Mouse (Mus musculus): ENCODE results near the gene Srebf2. TPM values are rescaled to one million over a fixed set of nuclear protein-coding genes. Genes with fewer than 3 reads are reported as not detected.

Gene Srebf2
- polyA plus RNA-seq, 1 experiment from 2014 or later = 141 TPM

DNA sequence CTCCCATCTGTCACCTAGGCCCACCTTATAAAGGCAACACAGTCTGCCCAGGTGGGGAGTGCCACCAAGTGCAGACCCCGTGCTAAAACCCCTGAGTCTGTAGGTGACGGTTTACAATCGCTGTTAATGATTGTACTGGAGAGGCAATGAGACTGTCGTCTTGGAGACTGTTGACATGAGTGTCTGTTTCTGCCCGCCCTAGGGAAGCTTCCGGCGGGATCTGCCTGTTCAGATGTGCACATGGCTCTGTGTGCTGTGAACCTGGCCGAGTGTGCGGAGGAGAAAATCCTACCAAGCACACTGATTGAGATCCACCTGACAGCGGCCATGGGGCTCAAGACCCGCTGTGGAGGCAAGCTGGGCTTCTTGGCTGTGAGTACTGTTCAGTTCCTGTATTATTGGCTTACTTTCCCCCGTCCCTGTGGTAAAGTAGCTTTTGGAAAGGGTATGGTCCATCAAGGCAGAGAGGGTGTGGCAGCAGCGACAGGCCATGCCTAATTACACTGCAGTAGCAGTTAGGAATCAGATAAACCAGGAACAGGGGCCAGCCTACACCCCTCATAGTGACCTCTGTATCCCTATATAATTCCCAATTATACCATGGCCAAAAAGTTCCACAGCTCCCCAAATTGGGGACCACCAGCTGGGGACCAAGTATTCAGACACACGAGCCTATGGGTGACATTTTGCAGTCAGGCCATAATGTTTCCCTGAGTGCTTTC is 38.2 kb downstream of the Srebf2 start:
- H3K4me2 ChIP-seq (ENCODE audit: low read depth, low read length) = no peak overlapping the region
- H3K4me1 ChIP-seq (ENCODE audit: control insufficient read depth, insufficient read depth, low read length) = no peaks in the 10 kb centered on the region
- H3K9me3 ChIP-seq (ENCODE audit: control insufficient read depth, low read length) = peaks cover 3% of the 10 kb centered on the region; the same call in 1 of the 2 replicates
- H3K9ac ChIP-seq (replicated peaks; ENCODE audit: low read depth, low read length) = no peak overlapping the region
- no peak overlapping the region for H3K27ac ChIP-seq (ENCODE audit: low read depth, low read length)
- H3K27me3 ChIP-seq (ENCODE audit: control insufficient read depth, insufficient read depth, low read length) = no peaks in the 10 kb centered on the region
- WGBS = 87% methylated on average over 14 of the region's 14 CpGs
- ATAC-seq (ENCODE audit: low read depth) = no peak
- no peak overlapping the region for H3K4me3 ChIP-seq (ENCODE audit: low read depth, low read length)
- H3K36me3 ChIP-seq (ENCODE audit: control insufficient read depth, insufficient read depth, low read length) = peaks cover 78% of the 10 kb centered on the region

DNA sequence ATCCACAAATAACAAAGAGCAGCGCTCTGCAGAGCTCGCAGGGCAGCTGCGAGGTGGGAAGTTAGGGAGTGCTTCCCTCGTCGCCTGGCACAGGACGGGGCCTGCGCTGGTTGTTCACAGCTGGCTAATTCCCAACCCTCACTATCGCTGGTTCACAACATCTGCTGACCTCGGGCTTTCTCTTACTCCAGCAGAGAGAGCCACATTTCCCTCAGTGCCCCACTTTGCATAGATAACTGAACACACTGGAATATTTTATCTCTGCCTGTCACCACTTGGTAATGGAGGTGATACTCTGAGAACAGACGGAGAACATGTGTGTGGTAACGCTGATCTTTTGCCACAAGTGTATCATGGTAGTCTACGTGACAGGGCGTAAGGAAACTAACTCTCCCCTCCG is 39.1 kb downstream of the Srebf2 start:
- no peak overlapping the region for H3K4me3 ChIP-seq (ENCODE audit: low read depth, low read length)
- no peak overlapping the region for H3K4me2 ChIP-seq (ENCODE audit: low read depth, low read length)
- 83% methylated on average over 14 of the region's 14 CpGs for WGBS
- H3K27me3 ChIP-seq (ENCODE audit: control insufficient read depth, insufficient read depth, low read length) = no peaks in the 10 kb centered on the region
- no peak overlapping the region for H3K27ac ChIP-seq (ENCODE audit: low read depth, low read length)
- H3K9ac ChIP-seq (replicated peaks; ENCODE audit: low read depth, low read length) = no peak overlapping the region
- peaks cover 3% of the 10 kb centered on the region; the same call in 1 of the 2 replicates for H3K9me3 ChIP-seq (ENCODE audit: control insufficient read depth, low read length)
- no peak for ATAC-seq (ENCODE audit: low read depth)
- peaks cover 69% of the 10 kb centered on the region for H3K36me3 ChIP-seq (ENCODE audit: control insufficient read depth, insufficient read depth, low read length)
- H3K4me1 ChIP-seq (ENCODE audit: control insufficient read depth, insufficient read depth, low read length) = no peaks in the 10 kb centered on the region

DNA sequence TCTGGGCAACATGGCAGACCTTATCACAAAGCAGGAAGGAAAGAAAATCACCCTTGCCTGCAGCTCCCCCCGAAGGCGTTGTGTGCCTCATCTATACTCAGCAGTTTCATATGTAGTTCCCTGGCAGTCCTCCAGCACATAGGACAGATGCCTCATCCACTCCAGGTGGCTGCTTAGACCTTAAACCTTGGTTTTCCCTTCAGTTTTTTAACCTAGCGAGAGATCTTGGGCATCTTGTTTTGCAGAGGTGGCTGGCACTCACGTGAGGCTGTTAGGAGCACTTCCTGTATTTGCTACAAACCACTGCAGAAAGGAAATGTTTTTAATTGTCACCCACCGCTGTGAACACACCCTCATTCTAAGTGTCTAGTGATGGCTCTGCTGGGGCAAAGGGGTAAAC is 40.0 kb downstream of the Srebf2 start:
- H3K36me3 ChIP-seq (ENCODE audit: control insufficient read depth, insufficient read depth, low read length) = peaks cover 63% of the 10 kb centered on the region
- H3K4me1 ChIP-seq (ENCODE audit: control insufficient read depth, insufficient read depth, low read length) = no peaks in the 10 kb centered on the region
- no peak overlapping the region for H3K4me2 ChIP-seq (ENCODE audit: low read depth, low read length)
- no peak overlapping the region for H3K9ac ChIP-seq (replicated peaks; ENCODE audit: low read depth, low read length)
- H3K27ac ChIP-seq (ENCODE audit: low read depth, low read length) = no peak overlapping the region
- WGBS = 90% methylated on average over 5 of the region's 5 CpGs
- ATAC-seq (ENCODE audit: low read depth) = no peak
- H3K27me3 ChIP-seq (ENCODE audit: control insufficient read depth, insufficient read depth, low read length) = no peaks in the 10 kb centered on the region
- peaks cover 3% of the 10 kb centered on the region; the same call in 1 of the 2 replicates for H3K9me3 ChIP-seq (ENCODE audit: control insufficient read depth, low read length)
- no peak overlapping the region for H3K4me3 ChIP-seq (ENCODE audit: low read depth, low read length)

DNA sequence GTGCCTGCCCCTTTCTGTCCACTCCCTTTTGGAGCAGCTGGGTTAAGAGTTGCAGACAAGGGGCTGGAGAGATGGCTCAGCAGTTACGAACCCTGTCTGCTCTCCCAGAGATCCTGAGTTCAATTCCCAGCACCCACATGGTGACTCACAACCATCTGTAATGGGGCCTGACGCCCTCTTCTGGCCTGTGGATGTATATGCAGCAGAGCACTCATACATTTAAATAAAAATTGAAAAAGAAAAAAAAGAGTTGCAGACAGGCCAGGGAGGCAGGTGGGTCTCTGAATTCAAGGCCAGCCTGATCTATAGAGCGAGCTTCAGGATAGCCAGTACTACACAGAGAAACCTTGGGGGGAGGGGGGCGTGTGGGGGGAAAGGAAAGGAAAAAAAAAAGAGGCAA is 40.4 kb downstream of the Srebf2 start:
- WGBS = 90% methylated on average over 4 of the region's 4 CpGs
- H3K9ac ChIP-seq (replicated peaks; ENCODE audit: low read depth, low read length) = no peak overlapping the region
- no peak for ATAC-seq (ENCODE audit: low read depth)

DNA sequence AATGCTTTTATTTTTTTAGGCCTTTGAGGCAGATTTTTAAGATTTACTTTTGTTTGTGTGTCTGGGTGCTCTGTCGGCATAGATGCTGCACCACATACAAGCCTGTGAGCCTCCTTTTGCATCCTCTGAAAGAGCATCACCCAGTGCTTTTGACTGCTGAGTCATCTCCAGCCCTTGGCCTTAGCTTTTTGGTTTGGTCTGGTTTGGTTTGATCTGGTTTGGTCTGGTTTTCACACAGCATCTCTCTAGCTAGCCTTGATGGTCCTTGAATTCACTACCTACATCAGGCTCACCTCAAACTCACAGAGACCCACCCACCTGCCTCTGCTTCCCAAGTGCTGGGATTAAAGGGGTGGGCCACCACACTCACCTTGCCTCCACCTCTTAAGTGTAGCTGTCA is 40.9 kb downstream of the Srebf2 start:
- no peak overlapping the region for H3K27ac ChIP-seq (ENCODE audit: low read depth, low read length)
- H3K9me3 ChIP-seq (ENCODE audit: control insufficient read depth, low read length) = no peaks in the 10 kb centered on the region
- WGBS = 80% methylated on average over 1 of the region's 1 CpGs
- H3K4me2 ChIP-seq (ENCODE audit: low read depth, low read length) = no peak overlapping the region
- H3K4me3 ChIP-seq (ENCODE audit: low read depth, low read length) = no peak overlapping the region
- H3K9ac ChIP-seq (replicated peaks; ENCODE audit: low read depth, low read length) = no peak overlapping the region
- peaks cover 61% of the 10 kb centered on the region for H3K36me3 ChIP-seq (ENCODE audit: control insufficient read depth, insufficient read depth, low read length)
- H3K27me3 ChIP-seq (ENCODE audit: control insufficient read depth, insufficient read depth, low read length) = no peaks in the 10 kb centered on the region
- no peak for ATAC-seq (ENCODE audit: low read depth)
- H3K4me1 ChIP-seq (ENCODE audit: control insufficient read depth, insufficient read depth, low read length) = no peaks in the 10 kb centered on the region

More for the DNA sequence above, 40.4 kb downstream of the Srebf2 start:
- no peak overlapping the region for H3K27ac ChIP-seq (ENCODE audit: low read depth, low read length)
- H3K4me1 ChIP-seq (ENCODE audit: control insufficient read depth, insufficient read depth, low read length) = no peaks in the 10 kb centered on the region
- no peak overlapping the region for H3K4me3 ChIP-seq (ENCODE audit: low read depth, low read length)
- H3K36me3 ChIP-seq (ENCODE audit: control insufficient read depth, insufficient read depth, low read length) = peaks cover 60% of the 10 kb centered on the region
- no peak overlapping the region for H3K4me2 ChIP-seq (ENCODE audit: low read depth, low read length)
- no peaks in the 10 kb centered on the region for H3K27me3 ChIP-seq (ENCODE audit: control insufficient read depth, insufficient read depth, low read length)
- H3K9me3 ChIP-seq (ENCODE audit: control insufficient read depth, low read length) = no peaks in the 10 kb centered on the region

DNA sequence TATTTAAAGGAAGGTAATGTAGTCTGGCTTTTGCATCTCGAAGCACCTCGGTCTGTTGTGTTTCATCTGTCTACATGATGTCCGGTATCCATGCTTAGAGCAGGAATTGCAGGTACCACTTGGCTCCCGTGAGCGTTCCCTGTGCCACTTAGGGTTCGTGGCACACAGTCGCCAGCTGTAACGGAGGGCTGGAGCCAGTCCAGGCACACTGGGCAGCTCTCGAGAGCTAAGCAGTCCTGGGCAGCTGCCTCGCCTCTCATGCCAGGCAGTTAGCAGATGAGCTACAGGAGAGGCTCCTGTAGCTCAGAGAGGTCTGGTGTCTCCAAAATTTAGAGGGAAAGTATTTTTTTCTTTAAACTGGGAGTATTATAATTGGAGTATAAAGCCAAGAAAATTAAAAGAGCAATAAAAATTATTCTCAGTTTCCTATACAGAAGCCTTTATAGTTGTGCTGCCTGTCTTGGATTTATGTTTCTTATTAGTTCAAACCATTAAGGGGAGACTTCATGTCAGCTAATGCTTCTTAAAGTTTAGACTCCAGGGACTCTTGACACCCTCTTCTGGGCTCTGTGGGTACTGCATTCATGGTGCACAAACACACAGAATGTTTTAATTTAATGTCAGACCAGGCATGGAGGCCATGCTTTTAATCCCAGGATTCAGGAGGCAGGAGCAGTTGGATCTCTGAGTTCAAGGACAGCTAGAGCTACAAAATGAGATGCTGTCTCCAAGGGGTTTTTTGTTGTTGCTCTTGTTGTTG is 41.7 kb downstream of the Srebf2 start:
- Histone ChIP-seq H3K4me2 (ENCODE audit: low read depth, low read length) (no peak overlapping the region), H3K9ac (replicated peaks; ENCODE audit: low read depth, low read length) (no peak overlapping the region), H3K4me3 (ENCODE audit: low read depth, low read length) (no peak overlapping the region), H3K9me3 (ENCODE audit: control insufficient read depth, low read length) (no peaks in the 10 kb centered on the region), H3K36me3 (ENCODE audit: control insufficient read depth, insufficient read depth, low read length) (peaks cover 61% of the 10 kb centered on the region), H3K27me3 (ENCODE audit: control insufficient read depth, insufficient read depth, low read length) (no peaks in the 10 kb centered on the region), H3K4me1 (ENCODE audit: control insufficient read depth, insufficient read depth, low read length) (no peaks in the 10 kb centered on the region), H3K27ac (ENCODE audit: low read depth, low read length) (no peak overlapping the region)
- no peak for ATAC-seq (ENCODE audit: low read depth)
- 93% methylated on average over 10 of the region's 10 CpGs for WGBS

DNA sequence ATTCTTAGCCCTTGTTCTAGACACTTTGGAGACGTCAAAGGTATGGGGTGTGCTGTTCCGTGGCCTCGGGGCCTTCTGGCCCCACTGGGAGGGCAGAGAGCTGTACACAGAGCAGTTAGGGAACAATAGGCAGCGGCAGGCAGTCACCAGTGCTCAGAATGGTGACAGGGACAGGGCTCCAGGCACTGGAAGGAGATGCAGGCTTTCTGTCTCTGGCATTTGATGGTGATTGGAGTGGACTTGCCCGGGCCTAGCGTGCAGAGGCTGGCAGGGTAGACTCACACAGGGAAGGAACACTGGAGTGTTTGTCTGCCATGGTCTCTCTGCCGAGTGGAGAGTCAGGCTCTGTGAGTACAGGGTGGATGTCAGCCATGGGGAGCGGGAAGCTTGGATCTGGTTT is 45.6 kb downstream of the Srebf2 start:
- 82% methylated on average over 8 of the region's 8 CpGs for WGBS
- H3K4me3 ChIP-seq (ENCODE audit: low read depth, low read length) = no peak overlapping the region
- H3K9me3 ChIP-seq (ENCODE audit: control insufficient read depth, low read length) = no peaks in the 10 kb centered on the region
- H3K36me3 ChIP-seq (ENCODE audit: control insufficient read depth, insufficient read depth, low read length) = peaks cover 63% of the 10 kb centered on the region
- H3K27ac ChIP-seq (ENCODE audit: low read depth, low read length) = no peak overlapping the region
- ATAC-seq (ENCODE audit: low read depth) = no peak
- H3K4me2 ChIP-seq (ENCODE audit: low read depth, low read length) = no peak overlapping the region
- no peak overlapping the region for H3K9ac ChIP-seq (replicated peaks; ENCODE audit: low read depth, low read length)
- H3K4me1 ChIP-seq (ENCODE audit: control insufficient read depth, insufficient read depth, low read length) = no peaks in the 10 kb centered on the region
- no peaks in the 10 kb centered on the region for H3K27me3 ChIP-seq (ENCODE audit: control insufficient read depth, insufficient read depth, low read length)

DNA sequence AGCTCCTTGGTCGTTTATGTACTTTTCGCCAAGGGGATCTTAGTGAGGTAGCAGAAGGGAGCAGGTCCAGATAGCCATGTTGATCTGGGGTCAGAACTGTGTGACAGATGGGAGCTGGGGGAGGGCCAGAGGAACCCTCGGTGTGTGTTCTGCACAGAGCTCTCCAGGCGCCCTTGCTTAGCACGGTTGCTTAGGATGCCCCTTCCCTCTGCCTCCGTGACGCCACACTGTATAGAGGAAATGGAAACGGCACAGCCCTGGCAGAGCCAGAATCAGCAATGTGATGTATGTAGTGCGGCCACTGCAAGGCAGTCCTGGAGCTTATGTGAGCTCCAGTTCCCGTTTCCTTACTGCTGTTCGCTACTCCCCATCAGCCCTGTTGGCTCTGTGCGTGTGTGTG is 49.3 kb downstream of the Srebf2 start:
- no peaks in the 10 kb centered on the region for H3K9me3 ChIP-seq (ENCODE audit: control insufficient read depth, low read length)
- H3K4me2 ChIP-seq (ENCODE audit: low read depth, low read length) = no peak overlapping the region
- no peak overlapping the region for H3K4me3 ChIP-seq (ENCODE audit: low read depth, low read length)
- no peaks in the 10 kb centered on the region for H3K27me3 ChIP-seq (ENCODE audit: control insufficient read depth, insufficient read depth, low read length)
- 89% methylated on average over 12 of the region's 12 CpGs for WGBS
- peaks cover 86% of the 10 kb centered on the region for H3K36me3 ChIP-seq (ENCODE audit: control insufficient read depth, insufficient read depth, low read length)
- H3K9ac ChIP-seq (replicated peaks; ENCODE audit: low read depth, low read length) = no peak overlapping the region
- ATAC-seq (ENCODE audit: low read depth) = no peak
- no peaks in the 10 kb centered on the region for H3K4me1 ChIP-seq (ENCODE audit: control insufficient read depth, insufficient read depth, low read length)
- H3K27ac ChIP-seq (ENCODE audit: low read depth, low read length) = no peak overlapping the region

DNA sequence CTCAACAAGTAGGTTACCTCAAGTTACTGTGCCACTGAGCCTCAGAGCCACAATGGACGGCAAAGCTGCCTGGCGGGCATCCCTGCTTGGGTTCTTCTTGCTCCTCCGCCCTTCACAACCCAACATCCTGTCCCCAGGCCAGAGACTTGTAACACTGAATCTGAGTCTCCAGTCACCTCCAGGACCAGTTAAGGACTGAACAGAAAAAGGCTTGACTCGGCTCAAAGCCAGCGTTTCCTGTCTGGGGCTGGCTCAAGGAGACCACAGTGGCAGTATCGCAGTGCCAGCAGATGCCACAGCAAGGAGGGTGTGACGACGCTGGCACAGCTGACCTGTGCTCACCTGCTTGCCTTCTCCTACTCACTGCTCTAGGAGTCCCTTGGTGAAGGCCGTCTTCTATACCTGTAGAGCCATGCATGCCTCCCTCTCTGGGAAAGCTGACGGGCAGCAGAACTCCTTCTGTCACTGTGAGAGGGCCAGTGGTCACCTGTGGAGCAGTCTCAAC is 50.3 kb downstream of the Srebf2 start:
- H3K4me2 ChIP-seq (ENCODE audit: low read depth, low read length) = no peak overlapping the region
- H3K36me3 ChIP-seq (ENCODE audit: control insufficient read depth, insufficient read depth, low read length) = peaks cover 90% of the 10 kb centered on the region
- H3K9me3 ChIP-seq (ENCODE audit: control insufficient read depth, low read length) = no peaks in the 10 kb centered on the region
- H3K4me1 ChIP-seq (ENCODE audit: control insufficient read depth, insufficient read depth, low read length) = no peaks in the 10 kb centered on the region
- no peaks in the 10 kb centered on the region for H3K27me3 ChIP-seq (ENCODE audit: control insufficient read depth, insufficient read depth, low read length)
- H3K27ac ChIP-seq (ENCODE audit: low read depth, low read length) = no peak overlapping the region
- no peak for ATAC-seq (ENCODE audit: low read depth)
- no peak overlapping the region for H3K4me3 ChIP-seq (ENCODE audit: low read depth, low read length)
- H3K9ac ChIP-seq (replicated peaks; ENCODE audit: low read depth, low read length) = no peak overlapping the region
- WGBS = 92% methylated on average over 10 of the region's 10 CpGs

All from neural tube, embryonic 14.5 days (tissue).